Mouse (Mus musculus) large intestine, adult 2 months (tissue): ENCODE results near the gene Faf1. TPM values are rescaled to one million over a fixed set of nuclear protein-coding genes. Genes with fewer than 3 reads are reported as not detected.

ENCODE experiments used
- DNase-seq: peaks from one replicate; pipeline ENCODE4 v3.0.0-alpha.2; 2012; ENCODE audit warnings: low read depth, low spot score
- WGBS: fragments of 180-500 bp; shearing (Covaris S2); methylation state at CpG from one replicate; pipeline ENCODE4 v1.1.7; 2018; 5-methylcytosine and 5-hydroxymethylcytosine counted together
- polyA plus RNA-seq: library from polyadenylated mRNA; depleted of rRNA; stranded (reverse); fragments of >200 nt; gene quantifications from 2 replicates; pipeline ENCODE4 v1.2.3, GENCODE M21; 2012

The Faf1 gene
- polyA plus RNA-seq, 1 experiment, result 6.0 TPM

GRCm38 (mm10) chr4:109884333-109884732, 207.9 kb downstream of the Faf1 start:
- no peak for DNase-seq
- 86% methylated on average over 4 of the region's 4 CpGs for WGBS

- 92% methylated on average over 6 of the region's 6 CpGs for WGBS
These were observed 211.5 kb downstream of the Faf1 start for GRCm38 (mm10) chr4:109887856-109888357.

GRCm38 (mm10) chr4:109897810-109898566, 221.6 kb downstream of the Faf1 start:
- DNase-seq, result no peak
- 95% methylated on average over 6 of the region's 6 CpGs for WGBS

More at GRCm38 (mm10) chr4:109887856-109888357, 211.5 kb downstream of the Faf1 start:
- no peak for DNase-seq

GRCm38 (mm10) chr4:109901076-109901475, 224.7 kb downstream of the Faf1 start:
- WGBS, result 88% methylated on average over 2 of the region's 2 CpGs
- DNase-seq, result no peak

GRCm38 (mm10) chr4:109904487-109904886, 228.1 kb downstream of the Faf1 start:
- no peak for DNase-seq
- 94% methylated on average over 3 of the region's 3 CpGs for WGBS

- WGBS, result 100% methylated on average over 1 of the region's 1 CpGs
- DNase-seq, result no peak
These were observed 252.7 kb downstream of the Faf1 start for GRCm38 (mm10) chr4:109929058-109929457.

GRCm38 (mm10) chr4:109930445-109930844, 254.1 kb downstream of the Faf1 start:
- 100% methylated on average over 1 of the region's 1 CpGs for WGBS
- no peak for DNase-seq

GRCm38 (mm10) chr4:109930935-109931334, 254.5 kb downstream of the Faf1 start:
- no peak for DNase-seq
- 83% methylated on average over 1 of the region's 1 CpGs for WGBS

GRCm38 (mm10) chr4:109936557-109936956, 260.2 kb downstream of the Faf1 start:
- WGBS, result 95% methylated on average over 3 of the region's 3 CpGs
- DNase-seq, result no peak

- DNase-seq, result no peak
These were observed 262.9 kb downstream of the Faf1 start for GRCm38 (mm10) chr4:109939291-109939690.

- WGBS, result 96% methylated on average over 1 of the region's 1 CpGs
- no peak for DNase-seq
These were observed 269.2 kb downstream of the Faf1 start for GRCm38 (mm10) chr4:109945554-109945953.

GRCm38 (mm10) chr4:109949307-109949706, 272.9 kb downstream of the Faf1 start:
- no peak for DNase-seq
- 91% methylated on average over 3 of the region's 3 CpGs for WGBS

GRCm38 (mm10) chr4:109953509-109953908, 277.1 kb downstream of the Faf1 start:
- 93% methylated on average over 1 of the region's 1 CpGs for WGBS
- DNase-seq, result no peak

GRCm38 (mm10) chr4:109960201-109960935, 284.0 kb downstream of the Faf1 start:
- no peak for DNase-seq
- 46% methylated on average over 5 of the region's 5 CpGs for WGBS

GRCm38 (mm10) chr4:109963570-109964279, 287.3 kb downstream of the Faf1 start:
- 86% methylated on average over 5 of the region's 5 CpGs for WGBS
- no peak for DNase-seq

- 87% methylated on average over 5 of the region's 5 CpGs for WGBS
- DNase-seq, result no peak
These were observed 293.2 kb downstream of the Faf1 start for GRCm38 (mm10) chr4:109969561-109969960.

- WGBS, result 7% methylated on average over 20 of the region's 20 CpGs
These were observed 297.7 kb downstream of the Faf1 start for GRCm38 (mm10) chr4:109973991-109974654.

GRCm38 (mm10) chr4:109974655-109975380, 298.4 kb downstream of the Faf1 start:
- DNase-seq, result no peak
- whole genome bisulfite sequencing, result 4% methylated on average over 33 of the region's 33 CpGs

More at GRCm38 (mm10) chr4:109973991-109974654, 297.7 kb downstream of the Faf1 start:
- DNase-seq, result no peak
